Mouse (Mus musculus): ENCODE measurements around the gene Gpr137. TPM values are rescaled to one million over a fixed set of nuclear protein-coding genes. Genes with fewer than 3 reads are reported as not detected.

Gene Gpr137
- polyA plus RNA-seq, 1 experiment from 2014 or later = 20.8 TPM

GRCm38 (mm10) chr19:6947742-6948141, 5.5 kb upstream of the Gpr137 start:
- H3K4me3 ChIP-seq (ENCODE audit: control insufficient read depth in 1 of 2, insufficient read depth in 1 of 2, low read depth in 1 of 2, low read length in 2 of 2) = no peak overlapping the region
- H3K4me2 ChIP-seq (ENCODE audit: low read length) = no peak overlapping the region
- no peak overlapping the region for H3K27ac ChIP-seq (replicated peaks in 1 of 2; ENCODE audit: control insufficient read depth in 1 of 2, insufficient read depth in 1 of 2, low read depth in 2 of 2, low read length in 2 of 2)
- no peak overlapping the region for H3K9ac ChIP-seq (ENCODE audit: low read length)
- ATAC-seq (ENCODE audit: insufficient number of reproducible peaks, insufficient read depth, low FRiP score, low read depth) = no peak
- peaks cover 11 to 25% of the 10 kb centered on the region in 2 experiments for H3K4me1 ChIP-seq (ENCODE audit: control insufficient read depth in 2 of 2, insufficient read depth in 2 of 2, low read length in 2 of 2)
- H3K9me3 ChIP-seq (ENCODE audit: control insufficient read depth, low read length) = no peaks in the 10 kb centered on the region
- H3K36me3 ChIP-seq (ENCODE audit: control insufficient read depth, insufficient read depth, low read length) = peaks cover 14% of the 10 kb centered on the region; the same call in 1 of the 2 replicates
- 56% methylated on average over 4 of the region's 4 CpGs for WGBS
- H3K27me3 ChIP-seq (ENCODE audit: control insufficient read depth, insufficient read depth, low read length) = no peaks in the 10 kb centered on the region

GRCm38 (mm10) chr19:6943709-6944108, 1.4 kb upstream of the Gpr137 start:
- H3K4me2 ChIP-seq (ENCODE audit: low read length) = no peak overlapping the region
- WGBS = 93% methylated on average over 6 of the region's 6 CpGs
- H3K27ac ChIP-seq (replicated peaks in 1 of 2; ENCODE audit: control insufficient read depth in 1 of 2, insufficient read depth in 1 of 2, low read depth in 2 of 2, low read length in 2 of 2) = no peak overlapping the region
- no peaks in the 10 kb centered on the region for H3K9me3 ChIP-seq (ENCODE audit: control insufficient read depth, low read length)
- ATAC-seq (ENCODE audit: insufficient number of reproducible peaks, insufficient read depth, low FRiP score, low read depth) = no peak
- H3K4me3 ChIP-seq (ENCODE audit: control insufficient read depth in 1 of 2, insufficient read depth in 1 of 2, low read depth in 1 of 2, low read length in 2 of 2) = no peak overlapping the region
- peaks cover 10 to 18% of the 10 kb centered on the region in 2 experiments for H3K4me1 ChIP-seq (ENCODE audit: control insufficient read depth in 2 of 2, insufficient read depth in 2 of 2, low read length in 2 of 2)
- peaks cover 14% of the 10 kb centered on the region; the same call in 1 of the 2 replicates for H3K36me3 ChIP-seq (ENCODE audit: control insufficient read depth, insufficient read depth, low read length)
- H3K9ac ChIP-seq (ENCODE audit: low read length) = no peak overlapping the region
- no peaks in the 10 kb centered on the region for H3K27me3 ChIP-seq (ENCODE audit: control insufficient read depth, insufficient read depth, low read length)

DNA sequence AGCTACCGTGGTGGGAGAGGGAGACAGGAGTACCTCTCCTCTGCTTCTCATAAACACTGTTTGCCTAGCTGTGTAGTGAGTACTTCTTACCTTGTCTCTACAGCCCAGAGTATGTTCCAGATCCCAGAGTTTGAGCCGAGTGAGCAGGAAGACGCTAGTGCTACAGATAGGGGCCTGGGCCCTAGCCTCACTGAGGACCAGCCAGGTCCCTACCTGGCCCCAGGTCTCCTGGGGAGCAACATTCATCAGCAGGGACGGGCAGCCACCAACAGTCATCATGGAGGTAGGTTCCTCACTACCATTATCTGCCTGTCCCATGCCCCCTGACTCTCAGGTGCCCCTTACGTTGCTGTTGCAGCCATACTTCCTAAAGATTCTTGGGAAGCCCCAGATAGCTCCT, 484 bp upstream of the Gpr137 start:
- ATAC-seq (ENCODE audit: insufficient number of reproducible peaks, insufficient read depth, low FRiP score, low read depth) = no peak
- peaks cover 19% of the 10 kb centered on the region; the same call in 1 of the 2 replicates for H3K36me3 ChIP-seq (ENCODE audit: control insufficient read depth, insufficient read depth, low read length)
- H3K27me3 ChIP-seq (ENCODE audit: control insufficient read depth, insufficient read depth, low read length) = no peaks in the 10 kb centered on the region
- H3K9ac ChIP-seq (ENCODE audit: low read length) = peak overlapping the region; percentile 89
- H3K9me3 ChIP-seq (ENCODE audit: control insufficient read depth, low read length) = no peaks in the 10 kb centered on the region
- peak overlapping the region; percentile 98 for H3K4me2 ChIP-seq (ENCODE audit: low read length)
- H3K4me3 ChIP-seq (ENCODE audit: control insufficient read depth in 1 of 2, insufficient read depth in 1 of 2, low read depth in 1 of 2, low read length in 2 of 2) = peak overlapping the region; percentile 69 to 82
- peak overlapping the region; percentile 80 to 91 for H3K27ac ChIP-seq (replicated peaks in 1 of 2; ENCODE audit: control insufficient read depth in 1 of 2, insufficient read depth in 1 of 2, low read depth in 2 of 2, low read length in 2 of 2)
- 26% methylated on average over 5 of the region's 5 CpGs for WGBS
- peaks cover 10 to 18% of the 10 kb centered on the region in 2 experiments for H3K4me1 ChIP-seq (ENCODE audit: control insufficient read depth in 2 of 2, insufficient read depth in 2 of 2, low read length in 2 of 2)

DNA sequence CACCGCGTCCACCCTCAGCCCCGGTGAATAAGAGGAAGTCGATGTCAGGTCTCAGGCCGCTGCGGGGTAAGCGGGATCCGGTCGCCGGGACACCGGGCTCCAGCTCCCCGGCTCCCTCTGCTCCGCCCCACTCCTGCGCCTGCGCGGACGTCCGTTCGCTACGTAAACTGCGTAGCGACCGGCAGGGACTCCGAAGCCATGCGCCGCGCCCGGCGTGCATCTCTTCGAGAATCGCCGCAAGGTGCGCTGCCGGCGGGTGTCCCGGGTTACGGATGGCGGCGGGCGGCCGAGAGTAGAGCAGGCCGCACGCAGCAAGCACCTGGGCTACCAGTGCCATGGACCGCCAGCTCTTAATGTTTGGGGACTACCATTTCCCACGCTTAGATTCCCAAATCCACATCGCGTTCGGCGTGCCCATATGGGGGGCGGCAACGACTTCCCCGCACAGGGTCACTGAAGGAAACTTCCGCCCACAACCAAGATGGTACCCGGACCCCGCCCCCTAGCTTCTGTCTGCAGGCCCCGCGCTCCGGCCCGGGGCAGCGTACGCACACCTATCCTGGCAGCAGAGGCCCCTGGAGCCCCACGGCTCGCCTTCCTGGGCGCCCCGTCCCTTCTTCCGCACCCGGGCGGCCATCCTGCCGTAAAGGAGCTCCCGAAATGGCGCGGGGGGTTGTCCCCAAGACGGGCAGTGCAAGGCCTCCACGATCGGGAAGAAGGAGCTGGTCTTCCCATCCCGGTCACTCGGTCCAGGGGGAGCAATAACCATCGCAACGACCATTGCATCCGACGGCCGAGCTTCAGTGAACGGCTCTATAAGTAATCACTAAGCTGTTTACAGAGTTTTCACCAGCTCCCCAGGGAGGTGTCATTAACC, 670 bp downstream of the Gpr137 start, which contains the start of gene Bad:
Bad (plus strand) TSS at position 490 of the 877 bp plus-strand sequence.
- peaks cover 20% of the 10 kb centered on the region; the same call in 1 of the 2 replicates for H3K36me3 ChIP-seq (ENCODE audit: control insufficient read depth, insufficient read depth, low read length)
- H3K27me3 ChIP-seq (ENCODE audit: control insufficient read depth, insufficient read depth, low read length) = no peaks in the 10 kb centered on the region
- H3K9me3 ChIP-seq (ENCODE audit: control insufficient read depth, low read length) = no peaks in the 10 kb centered on the region
- H3K27ac ChIP-seq (replicated peaks in 1 of 2; ENCODE audit: control insufficient read depth in 1 of 2, insufficient read depth in 1 of 2, low read depth in 2 of 2, low read length in 2 of 2) = peak within 1 kb of the TSS; percentile 91 to 92
- peak; percentile 76 for ATAC-seq (ENCODE audit: insufficient number of reproducible peaks, insufficient read depth, low FRiP score, low read depth)
- H3K4me2 ChIP-seq (ENCODE audit: low read length) = peak within 1 kb of the TSS; percentile 98
- H3K4me1 ChIP-seq (ENCODE audit: control insufficient read depth in 2 of 2, insufficient read depth in 2 of 2, low read length in 2 of 2) = peaks cover 10 to 18% of the 10 kb centered on the region in 2 experiments
- peak within 1 kb of the TSS; percentile 89 for H3K9ac ChIP-seq (ENCODE audit: low read length)
- WGBS = under 1% methylated on average over 83 of the region's 83 CpGs
- H3K4me3 ChIP-seq (ENCODE audit: control insufficient read depth in 1 of 2, insufficient read depth in 1 of 2, low read depth in 1 of 2, low read length in 2 of 2) = peak within 1 kb of the TSS; percentile 69 to 82

- 18% methylated on average over 29 of the region's 29 CpGs for WGBS
- H3K36me3 ChIP-seq (ENCODE audit: control insufficient read depth, insufficient read depth, low read length) = peaks cover 16% of the 10 kb centered on the region; the same call in 1 of the 2 replicates
- H3K27me3 ChIP-seq (ENCODE audit: control insufficient read depth, insufficient read depth, low read length) = peaks cover 8% of the 10 kb centered on the region
- peak overlapping the region; percentile 89 for H3K9ac ChIP-seq (ENCODE audit: low read length)
- peak overlapping the region; percentile 69 to 82 for H3K4me3 ChIP-seq (ENCODE audit: control insufficient read depth in 1 of 2, insufficient read depth in 1 of 2, low read depth in 1 of 2, low read length in 2 of 2)
- peaks cover 10 to 18% of the 10 kb centered on the region in 2 experiments for H3K4me1 ChIP-seq (ENCODE audit: control insufficient read depth in 2 of 2, insufficient read depth in 2 of 2, low read length in 2 of 2)
- peak overlapping the region; percentile 43 to 68 for H3K27ac ChIP-seq (replicated peaks in 1 of 2; ENCODE audit: control insufficient read depth in 1 of 2, insufficient read depth in 1 of 2, low read depth in 2 of 2, low read length in 2 of 2)
- peak overlapping the region; percentile 98 for H3K4me2 ChIP-seq (ENCODE audit: low read length)
- H3K9me3 ChIP-seq (ENCODE audit: control insufficient read depth, low read length) = no peaks in the 10 kb centered on the region
- no peak for ATAC-seq (ENCODE audit: insufficient number of reproducible peaks, insufficient read depth, low FRiP score, low read depth)
These were observed 1.6 kb downstream of the Gpr137 start for GRCm38 (mm10) chr19:6940396-6941351.

GRCm38 (mm10) chr19:6939106-6940002, 2.9 kb downstream of the Gpr137 start:
- H3K27ac ChIP-seq (replicated peaks in 1 of 2; ENCODE audit: control insufficient read depth in 1 of 2, insufficient read depth in 1 of 2, low read depth in 2 of 2, low read length in 2 of 2) = no peak overlapping the region
- H3K36me3 ChIP-seq (ENCODE audit: control insufficient read depth, insufficient read depth, low read length) = peaks cover 11% of the 10 kb centered on the region; the same call in 1 of the 2 replicates
- H3K27me3 ChIP-seq (ENCODE audit: control insufficient read depth, insufficient read depth, low read length) = peaks cover 21% of the 10 kb centered on the region
- H3K4me2 ChIP-seq (ENCODE audit: low read length) = no peak overlapping the region
- no peaks in the 10 kb centered on the region for H3K9me3 ChIP-seq (ENCODE audit: control insufficient read depth, low read length)
- H3K9ac ChIP-seq (ENCODE audit: low read length) = no peak overlapping the region
- no peak overlapping the region for H3K4me3 ChIP-seq (ENCODE audit: control insufficient read depth in 1 of 2, insufficient read depth in 1 of 2, low read depth in 1 of 2, low read length in 2 of 2)
- ATAC-seq (ENCODE audit: insufficient number of reproducible peaks, insufficient read depth, low FRiP score, low read depth) = no peak
- 84% methylated on average over 20 of the region's 20 CpGs for WGBS
- peaks cover 10 to 18% of the 10 kb centered on the region in 2 experiments for H3K4me1 ChIP-seq (ENCODE audit: control insufficient read depth in 2 of 2, insufficient read depth in 2 of 2, low read length in 2 of 2)

Measured in heart, embryonic 14.5 days (tissue).